Mouse (Mus musculus) midbrain, embryonic 12.5 days (tissue): ENCODE results near the gene Clec18a. TPM values are rescaled to one million over a fixed set of nuclear protein-coding genes. Genes with fewer than 3 reads are reported as not detected.
"Not testable (repeated sequence)": the region's sequence is repeated elsewhere in the genome, so short reads cannot be mapped to it uniquely, and the experiment has no call there.

Source experiments
- ATAC-seq: fragments of 200-750 bp; cut with Nextera tagmentation; 2 replicates; pipeline ENCODE4 v1.8.0; 2017; ENCODE audit warnings: low read depth, moderate TSS enrichment, moderate library complexity; ENCODE audit not compliant: low FRiP score
- H3K27ac ChIP-seq: fragments of 300-500 bp; sonication (generic); replicated peaks from 2 replicates; pipeline ENCODE4 v1.5.1; 2016; ENCODE audit warnings: mild to moderate bottlenecking
- H3K27me3 ChIP-seq: fragments of 300-500 bp; sonication (generic); 2 replicates; pipeline ENCODE4 v1.6.1; 2016; ENCODE audit warnings: mild to moderate bottlenecking
- H3K36me3 ChIP-seq: fragments of 300-500 bp; sonication (generic); 2 replicates; pipeline ENCODE4 v1.6.1; 2016
- H3K4me1 ChIP-seq: fragments of 300-500 bp; sonication (generic); 2 replicates; pipeline ENCODE4 v1.6.1; 2016
- H3K4me2 ChIP-seq: fragments of 300-500 bp; sonication (generic); replicated peaks from 2 replicates; pipeline ENCODE4 v1.6.1; 2016; ENCODE audit warnings: mild to moderate bottlenecking, moderate library complexity
- H3K4me3 ChIP-seq: fragments of 300-500 bp; sonication (generic); 2 replicates; pipeline ENCODE4 v1.5.1; 2016; ENCODE audit warnings: mild to moderate bottlenecking
- H3K9ac ChIP-seq: fragments of 300-500 bp; sonication (generic); replicated peaks from 2 replicates; pipeline ENCODE4 v1.6.1; 2016; ENCODE audit warnings: mild to moderate bottlenecking, moderate library complexity
- H3K9me3 ChIP-seq: fragments of 300-500 bp; sonication (generic); 2 replicates; pipeline ENCODE4 v1.6.1; 2016; ENCODE audit warnings: mild to moderate bottlenecking
- WGBS: fragments of 180-500 bp; shearing (Covaris S2); methylation state at CpG from one replicate; pipeline ENCODE4 v1.1.7; 2016; 5-methylcytosine and 5-hydroxymethylcytosine counted together
- polyA plus RNA-seq: library from polyadenylated mRNA; unstranded; fragments of >200 nt; fragmentation: Nextera tagmentation; extraction: Ambion mirVana; gene quantifications from 2 replicates; pipeline ENCODE4 v1.2.1, GENCODE M21; 2016

The Clec18a gene
- polyA plus RNA-seq, 1 experiment from 2014 or later, result 0.63 TPM

- H3K4me2 ChIP-seq, result no peak overlapping the region
- no peaks in the 10 kb centered on the region for H3K36me3 ChIP-seq
- H3K9ac ChIP-seq, result no peak overlapping the region
- WGBS, result 67% methylated on average over 3 of the region's 3 CpGs
- no peaks in the 10 kb centered on the region for H3K9me3 ChIP-seq
- no peak for ATAC-seq
- H3K4me1 ChIP-seq, result 0 out of 2 replicates have a peak, but pooled peaks cover 7% of the 10 kb centered on the region
- no peak overlapping the region for H3K27ac ChIP-seq
- no peak overlapping the region for H3K4me3 ChIP-seq
- 0 out of 2 replicates have a peak, but pooled peaks cover 7% of the 10 kb centered on the region for H3K27me3 ChIP-seq
Observed at GRCm38 (mm10) chr8:111075926-111076325, 16.3 kb downstream of the Clec18a start.

- not testable (repeated sequence) for H3K9me3 ChIP-seq, H3K9ac ChIP-seq, H3K4me3 ChIP-seq, H3K4me2 ChIP-seq, H3K36me3 ChIP-seq, H3K4me1 ChIP-seq, ATAC-seq, H3K27ac ChIP-seq
- H3K27me3 ChIP-seq, result peaks cover 11% of the 10 kb centered on the region; the same call in 1 of the 2 replicates
- WGBS, result 96% methylated on average over 9 of the region's 9 CpGs
Observed at GRCm38 (mm10) chr8:111068660-111069059, 23.6 kb downstream of the Clec18a start.

GRCm38 (mm10) chr8:111067439-111067838 lies 24.8 kb downstream of the Clec18a start:
- no peak overlapping the region for H3K4me2 ChIP-seq
- no peak for ATAC-seq
- H3K27ac ChIP-seq, result no peak overlapping the region
- H3K9me3 ChIP-seq, result no peaks in the 10 kb centered on the region
- H3K9ac ChIP-seq, result no peak overlapping the region
- no peak overlapping the region for H3K4me3 ChIP-seq
- H3K27me3 ChIP-seq, result peaks cover 10% of the 10 kb centered on the region; the same call in 1 of the 2 replicates
- H3K36me3 ChIP-seq, result no peaks in the 10 kb centered on the region
- WGBS, result 30% methylated on average over 10 of the region's 10 CpGs
- no peaks in the 10 kb centered on the region for H3K4me1 ChIP-seq

GRCm38 (mm10) chr8:111066308-111066707 lies 25.9 kb downstream of the Clec18a start:
- no peak overlapping the region for H3K4me2 ChIP-seq
- H3K36me3 ChIP-seq, result no peaks in the 10 kb centered on the region
- no peak overlapping the region for H3K9ac ChIP-seq
- no peak overlapping the region for H3K4me3 ChIP-seq
- no peaks in the 10 kb centered on the region for H3K9me3 ChIP-seq
- no peak for ATAC-seq
- 69% methylated on average over 4 of the region's 4 CpGs for WGBS
- peaks cover 2% of the 10 kb centered on the region for H3K4me1 ChIP-seq
- no peak overlapping the region for H3K27ac ChIP-seq
- H3K27me3 ChIP-seq, result peaks cover 4% of the 10 kb centered on the region; the same call in 1 of the 2 replicates

GRCm38 (mm10) chr8:111062893-111063292 lies 29.3 kb downstream of the Clec18a start:
- H3K4me3 ChIP-seq, result no peak overlapping the region
- no peak overlapping the region for H3K9ac ChIP-seq
- H3K36me3 ChIP-seq, result 0 out of 2 replicates have a peak, but pooled peaks cover 3% of the 10 kb centered on the region
- H3K9me3 ChIP-seq, result no peaks in the 10 kb centered on the region
- H3K27me3 ChIP-seq, result peaks cover 9% of the 10 kb centered on the region; the same call in 1 of the 2 replicates
- WGBS, result 58% methylated on average over 2 of the region's 2 CpGs
- H3K27ac ChIP-seq, result peak overlapping the region; percentile 35; the same call in 1 of the 2 replicates
- peak overlapping the region; percentile 71 for H3K4me2 ChIP-seq
- peaks cover 9% of the 10 kb centered on the region for H3K4me1 ChIP-seq
- ATAC-seq, result no peak

GRCm38 (mm10) chr8:111062072-111062757 lies 30.0 kb downstream of the Clec18a start:
- ATAC-seq, result peak; percentile 89
- Histone ChIP-seq H3K36me3 (0 out of 2 replicates have a peak, but pooled peaks cover 3% of the 10 kb centered on the region), H3K4me3 (peak overlapping the region; percentile 62), H3K27ac (peak overlapping the region; percentile 66), H3K9ac (peak overlapping the region; percentile 66), H3K4me2 (peak overlapping the region; percentile 71), H3K4me1 (peaks cover 16% of the 10 kb centered on the region), H3K27me3 (peaks cover 9% of the 10 kb centered on the region; the same call in 1 of the 2 replicates), H3K9me3 (no peaks in the 10 kb centered on the region)
- WGBS, result under 1% methylated on average over 27 of the region's 27 CpGs

GRCm38 (mm10) chr8:111061688-111062071 lies 30.5 kb downstream of the Clec18a start:
- Histone ChIP-seq H3K27me3 (peaks cover 9% of the 10 kb centered on the region; the same call in 1 of the 2 replicates), H3K36me3 (0 out of 2 replicates have a peak, but pooled peaks cover 3% of the 10 kb centered on the region), H3K9ac (peak overlapping the region; percentile 66), H3K4me1 (peaks cover 21% of the 10 kb centered on the region), H3K4me2 (peak overlapping the region; percentile 71), H3K27ac (peak overlapping the region; percentile 66), H3K9me3 (no peaks in the 10 kb centered on the region), H3K4me3 (peak overlapping the region; percentile 62)
- ATAC-seq, result peak; percentile 24; the same call in 1 of the 2 replicates
- WGBS, result 0% methylated on average over 14 of the region's 14 CpGs

GRCm38 (mm10) chr8:111058946-111059572 lies 33.2 kb downstream of the Clec18a start:
- Histone ChIP-seq H3K36me3 (peaks cover 21% of the 10 kb centered on the region), H3K9me3 (no peaks in the 10 kb centered on the region), H3K4me2 (no peak overlapping the region), H3K4me1 (peaks cover 21% of the 10 kb centered on the region), H3K4me3 (no peak overlapping the region), H3K27me3 (peaks cover 6% of the 10 kb centered on the region; the same call in 1 of the 2 replicates), H3K27ac (no peak overlapping the region), H3K9ac (no peak overlapping the region)
- no peak for ATAC-seq
- WGBS, result 82% methylated on average over 2 of the region's 2 CpGs

- peak; percentile 45; the same call in 1 of the 2 replicates for ATAC-seq
- H3K36me3 ChIP-seq, result peaks cover 43% of the 10 kb centered on the region
Observed at GRCm38 (mm10) chr8:111056691-111057293, 35.4 kb downstream of the Clec18a start.

GRCm38 (mm10) chr8:111056158-111056663 lies 36.0 kb downstream of the Clec18a start, which contains the start of gene Exosc6:
Gene Exosc6 (plus strand): TSS chr8:111056339.
- peaks cover 49% of the 10 kb centered on the region for H3K36me3 ChIP-seq
- H3K9ac ChIP-seq, result peak within 1 kb of the TSS; percentile 92
- no peaks in the 10 kb centered on the region for H3K9me3 ChIP-seq
- peak within 1 kb of the TSS; percentile 77 for H3K27ac ChIP-seq
- peaks cover 17% of the 10 kb centered on the region for H3K4me1 ChIP-seq
- under 1% methylated on average over 49 of the region's 68 CpGs for WGBS
- H3K27me3 ChIP-seq, result 0 out of 2 replicates have a peak, but pooled peaks cover 5% of the 10 kb centered on the region
- peak within 1 kb of the TSS; percentile 100 for H3K4me2 ChIP-seq
- H3K4me3 ChIP-seq, result peak within 1 kb of the TSS; percentile 99
- ATAC-seq, result peak; percentile 94

More at GRCm38 (mm10) chr8:111056691-111057293, 35.4 kb downstream of the Clec18a start:
- WGBS, result 2% methylated on average over 26 of the region's 63 CpGs
- Histone ChIP-seq H3K9me3 (no peaks in the 10 kb centered on the region), H3K27me3 (0 out of 2 replicates have a peak, but pooled peaks cover 5% of the 10 kb centered on the region), H3K4me1 (peaks cover 21% of the 10 kb centered on the region), H3K4me2 (peak overlapping the region; percentile 100), H3K4me3 (peak overlapping the region; percentile 99), H3K9ac (peak overlapping the region; percentile 92), H3K27ac (peak overlapping the region; percentile 77)

- peak; percentile 39; the same call in 1 of the 2 replicates for ATAC-seq
- no peak overlapping the region for H3K9ac ChIP-seq
- H3K36me3 ChIP-seq, result peaks cover 53% of the 10 kb centered on the region
- no peaks in the 10 kb centered on the region for H3K9me3 ChIP-seq
- no peak overlapping the region for H3K27ac ChIP-seq
- 60% methylated on average over 2 of the region's 2 CpGs for WGBS
- no peak overlapping the region for H3K4me2 ChIP-seq
- H3K4me3 ChIP-seq, result 0 out of 2 replicates have a peak overlapping the region, but pooled peaks have one; percentile 99
- H3K4me1 ChIP-seq, result peaks cover 12% of the 10 kb centered on the region
- H3K27me3 ChIP-seq, result 0 out of 2 replicates have a peak, but pooled peaks cover 2% of the 10 kb centered on the region
Observed at GRCm38 (mm10) chr8:111055661-111056060, 36.6 kb downstream of the Clec18a start.
